Mouse (Mus musculus): ENCODE data around the gene Fam117b. TPM values are rescaled to one million over a fixed set of nuclear protein-coding genes. Genes with fewer than 3 reads are reported as not detected.
A peak's percentile ranks its signal among the peaks of the same experiment; 100 is the strongest.

Fam117b gene
- polyA plus RNA-seq, 1 experiment, result 22.3 TPM

DNA sequence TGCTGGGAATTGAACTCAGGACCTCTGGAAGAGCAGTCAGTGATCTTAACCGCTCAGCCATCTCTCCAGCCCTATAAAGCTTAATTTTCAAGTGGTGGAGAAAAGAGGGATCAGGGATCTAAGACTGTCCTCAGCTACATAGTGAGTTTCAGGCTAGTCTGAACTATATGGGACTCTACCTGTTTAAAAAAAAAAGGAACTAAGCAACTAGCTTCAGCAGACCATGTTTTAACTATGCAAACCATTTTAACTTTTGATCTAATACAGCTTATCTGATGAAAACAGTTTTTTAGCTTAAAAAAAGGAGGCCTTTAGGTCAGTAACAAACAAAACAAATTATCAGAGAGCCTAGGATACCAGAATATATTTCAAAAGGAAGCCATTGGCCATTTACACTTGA is 1.9 kb upstream of the Fam117b start:
- peaks cover 7% of the 10 kb centered on the region for H3K4me1 ChIP-seq (ENCODE audit: control insufficient read depth, insufficient read depth, low read length)
- TF ChIP-seq CTCF (IDR thresholded peaks at IDR 0.05; ENCODE audit: borderline replicate concordance, insufficient read depth, low read length) (no peak), POLR2A (IDR thresholded peaks at IDR 0.05; ENCODE audit: low read depth, low read length) (no peak)
- no peak overlapping the region for H3K27ac ChIP-seq (ENCODE audit: insufficient read depth, low read length)
- no peak overlapping the region for H3K4me3 ChIP-seq (ENCODE audit: insufficient read depth, low read length)

GRCm38 (mm10) chr1:59913195-59913868 is 526 bp downstream of the Fam117b start:
- Histone ChIP-seq H3K4me1 (ENCODE audit: control insufficient read depth, insufficient read depth, low read length) (peaks cover 9% of the 10 kb centered on the region), H3K4me3 (ENCODE audit: insufficient read depth, low read length) (peak overlapping the region; percentile 82), H3K27ac (ENCODE audit: insufficient read depth, low read length) (0 out of 2 replicates have a peak overlapping the region, but pooled peaks have one; percentile 21)
- TF ChIP-seq CTCF (IDR thresholded peaks at IDR 0.05; ENCODE audit: borderline replicate concordance, insufficient read depth, low read length) (no peak), POLR2A (IDR thresholded peaks at IDR 0.05; ENCODE audit: low read depth, low read length) (no peak)

- TF ChIP-seq CTCF (IDR thresholded peaks at IDR 0.05; ENCODE audit: borderline replicate concordance, insufficient read depth, low read length), result no peak
- no peak for TF ChIP-seq POLR2A (IDR thresholded peaks at IDR 0.05; ENCODE audit: low read depth, low read length)
- no peak overlapping the region for H3K27ac ChIP-seq (ENCODE audit: insufficient read depth, low read length)
- peak overlapping the region; percentile 82 for H3K4me3 ChIP-seq (ENCODE audit: insufficient read depth, low read length)
- H3K4me1 ChIP-seq (ENCODE audit: control insufficient read depth, insufficient read depth, low read length), result peaks cover 9% of the 10 kb centered on the region
Observed at GRCm38 (mm10) chr1:59913869-59914225, 1.0 kb downstream of the Fam117b start.

GRCm38 (mm10) chr1:59914799-59915198 is 2.0 kb downstream of the Fam117b start:
- no peak for TF ChIP-seq POLR2A (IDR thresholded peaks at IDR 0.05; ENCODE audit: low read depth, low read length)
- no peak for TF ChIP-seq CTCF (IDR thresholded peaks at IDR 0.05; ENCODE audit: borderline replicate concordance, insufficient read depth, low read length)
- H3K4me3 ChIP-seq (ENCODE audit: insufficient read depth, low read length), result peak overlapping the region; percentile 82; the same call in 1 of the 2 replicates
- H3K27ac ChIP-seq (ENCODE audit: insufficient read depth, low read length), result no peak overlapping the region
- H3K4me1 ChIP-seq (ENCODE audit: control insufficient read depth, insufficient read depth, low read length), result peaks cover 9% of the 10 kb centered on the region

DNA sequence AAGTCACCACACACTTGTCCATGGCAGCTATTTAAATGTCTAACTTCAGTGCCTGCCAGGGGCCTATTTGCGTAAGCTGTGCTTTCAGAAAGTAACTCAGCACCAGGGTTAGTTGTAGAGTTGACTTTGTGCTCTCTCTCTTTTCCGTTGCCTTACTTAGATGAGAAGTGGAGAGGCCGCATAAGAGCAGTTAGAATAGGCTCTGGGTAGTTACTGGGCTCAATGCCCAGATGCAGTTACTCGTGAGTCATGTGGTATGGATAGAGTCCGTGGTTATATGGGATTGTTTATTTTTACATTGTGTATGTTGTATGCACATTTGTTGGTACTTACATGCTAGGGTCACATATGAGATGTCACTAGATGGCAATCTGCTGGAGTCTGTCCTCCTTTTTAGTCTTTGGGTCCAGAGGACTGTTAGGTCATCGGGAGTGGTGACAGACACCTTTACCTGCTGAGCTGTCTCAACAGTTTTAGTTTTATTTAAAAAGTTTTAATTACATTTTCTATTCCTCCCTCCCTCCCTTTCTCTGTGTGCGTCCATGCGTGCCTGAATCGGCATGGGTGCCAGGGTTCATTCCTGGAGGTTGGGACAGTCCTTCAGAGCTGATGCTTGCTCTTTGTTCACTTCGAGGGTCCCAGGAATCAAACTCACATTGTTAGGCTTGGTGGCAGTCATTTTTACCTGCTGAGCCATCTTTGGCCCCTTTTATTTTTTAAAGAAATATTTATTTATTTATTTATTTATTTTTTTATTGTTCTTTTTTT is 3.2 kb downstream of the Fam117b start:
- Histone ChIP-seq H3K27ac (ENCODE audit: insufficient read depth, low read length) (no peak overlapping the region), H3K4me3 (ENCODE audit: insufficient read depth, low read length) (no peak overlapping the region), H3K4me1 (ENCODE audit: control insufficient read depth, insufficient read depth, low read length) (peaks cover 9% of the 10 kb centered on the region)
- TF ChIP-seq POLR2A (IDR thresholded peaks at IDR 0.05; ENCODE audit: low read depth, low read length), result no peak
- TF ChIP-seq CTCF (IDR thresholded peaks at IDR 0.05; ENCODE audit: borderline replicate concordance, insufficient read depth, low read length), result no peak

DNA sequence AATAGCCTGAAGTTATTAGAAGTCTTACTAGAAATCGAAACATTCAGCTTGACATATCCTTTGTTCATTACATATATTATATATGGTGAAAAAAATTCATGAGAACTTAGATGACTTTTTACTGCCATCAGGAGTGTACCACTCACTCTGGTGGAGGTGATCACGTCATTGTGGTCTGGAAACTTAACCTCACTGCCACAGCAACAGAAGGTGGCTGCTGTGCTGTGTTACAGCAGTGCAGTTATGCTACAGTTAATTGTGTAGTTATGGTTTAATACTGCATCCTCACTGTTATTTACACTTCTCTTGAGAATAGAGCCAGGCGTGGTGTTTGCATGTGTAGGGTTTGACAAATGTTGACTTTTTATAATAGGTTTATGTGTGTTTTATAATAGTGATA is 4.6 kb downstream of the Fam117b start:
- Histone ChIP-seq H3K4me1 (ENCODE audit: control insufficient read depth, insufficient read depth, low read length) (peaks cover 9% of the 10 kb centered on the region), H3K27ac (ENCODE audit: insufficient read depth, low read length) (no peak overlapping the region), H3K4me3 (ENCODE audit: insufficient read depth, low read length) (no peak overlapping the region)
- TF ChIP-seq POLR2A (IDR thresholded peaks at IDR 0.05; ENCODE audit: low read depth, low read length) (no peak), CTCF (IDR thresholded peaks at IDR 0.05; ENCODE audit: borderline replicate concordance, insufficient read depth, low read length) (no peak)

GRCm38 (mm10) chr1:59918075-59918474 is 5.3 kb downstream of the Fam117b start:
- H3K4me3 ChIP-seq (ENCODE audit: insufficient read depth, low read length), result no peak overlapping the region
- no peak for TF ChIP-seq POLR2A (IDR thresholded peaks at IDR 0.05; ENCODE audit: low read depth, low read length)
- no peak for TF ChIP-seq CTCF (IDR thresholded peaks at IDR 0.05; ENCODE audit: borderline replicate concordance, insufficient read depth, low read length)
- H3K27ac ChIP-seq (ENCODE audit: insufficient read depth, low read length), result no peak overlapping the region
- H3K4me1 ChIP-seq (ENCODE audit: control insufficient read depth, insufficient read depth, low read length), result peaks cover 9% of the 10 kb centered on the region

DNA sequence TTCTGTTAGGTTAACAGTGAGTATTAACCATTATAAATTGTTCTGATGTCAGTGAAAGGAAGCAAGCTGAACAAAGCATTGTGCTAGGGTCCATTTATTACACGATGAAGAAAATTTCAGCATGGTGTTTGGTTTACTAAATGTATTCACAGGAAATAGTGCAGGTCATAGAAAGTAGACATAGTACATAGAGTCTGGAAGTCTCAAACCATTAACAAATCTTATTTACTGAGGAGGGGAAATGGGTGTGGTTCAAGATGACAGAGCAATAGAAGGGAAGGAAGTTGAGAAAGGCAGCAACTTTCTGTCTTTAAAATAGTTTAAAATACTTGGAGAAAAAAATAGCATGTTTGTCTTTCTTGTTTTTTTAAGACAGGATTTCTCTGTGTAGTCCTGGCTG is 10.4 kb downstream of the Fam117b start:
- no peak for TF ChIP-seq POLR2A (IDR thresholded peaks at IDR 0.05; ENCODE audit: low read depth, low read length)
- no peak for TF ChIP-seq CTCF (IDR thresholded peaks at IDR 0.05; ENCODE audit: borderline replicate concordance, insufficient read depth, low read length)
- Histone ChIP-seq H3K27ac (ENCODE audit: insufficient read depth, low read length) (no peak overlapping the region), H3K4me3 (ENCODE audit: insufficient read depth, low read length) (no peak overlapping the region), H3K4me1 (ENCODE audit: control insufficient read depth, insufficient read depth, low read length) (no peaks in the 10 kb centered on the region)

GRCm38 (mm10) chr1:59923673-59924072 is 10.9 kb downstream of the Fam117b start:
- no peak for TF ChIP-seq POLR2A (IDR thresholded peaks at IDR 0.05; ENCODE audit: low read depth, low read length)
- no peak for TF ChIP-seq CTCF (IDR thresholded peaks at IDR 0.05; ENCODE audit: borderline replicate concordance, insufficient read depth, low read length)
- Histone ChIP-seq H3K27ac (ENCODE audit: insufficient read depth, low read length) (no peak overlapping the region), H3K4me3 (ENCODE audit: insufficient read depth, low read length) (no peak overlapping the region), H3K4me1 (ENCODE audit: control insufficient read depth, insufficient read depth, low read length) (no peaks in the 10 kb centered on the region)

DNA sequence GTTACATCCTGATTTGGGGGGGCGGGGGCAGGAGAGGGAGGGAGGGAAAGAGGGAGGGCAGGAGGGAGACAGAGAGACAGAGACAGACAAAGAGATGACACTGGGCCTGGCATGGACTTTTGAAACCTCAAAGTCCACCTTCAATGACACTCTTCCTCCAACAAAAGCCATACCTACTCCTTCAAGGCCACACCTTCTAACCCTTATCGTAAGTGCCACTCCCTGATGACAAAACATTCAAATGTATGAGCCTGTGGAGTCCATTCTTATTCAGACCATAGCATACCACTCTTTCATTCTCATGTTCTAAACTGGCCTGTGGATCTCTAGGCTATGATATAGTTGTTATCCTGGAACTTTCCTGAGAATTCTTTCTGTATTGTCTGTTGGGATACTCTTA is 11.6 kb downstream of the Fam117b start:
- no peak overlapping the region for H3K27ac ChIP-seq (ENCODE audit: insufficient read depth, low read length)
- H3K4me3 ChIP-seq (ENCODE audit: insufficient read depth, low read length), result no peak overlapping the region
- no peaks in the 10 kb centered on the region for H3K4me1 ChIP-seq (ENCODE audit: control insufficient read depth, insufficient read depth, low read length)
- TF ChIP-seq CTCF (IDR thresholded peaks at IDR 0.05; ENCODE audit: borderline replicate concordance, insufficient read depth, low read length), result no peak
- no peak for TF ChIP-seq POLR2A (IDR thresholded peaks at IDR 0.05; ENCODE audit: low read depth, low read length)
